Mouse (Mus musculus): ENCODE data around the gene Rbbp8nl. TPM values are rescaled to one million over a fixed set of nuclear protein-coding genes. Genes with fewer than 3 reads are reported as not detected.

The Rbbp8nl gene
- not detected in 2 replicates for polyA plus RNA-seq (2021; fragmentation: Nextera tagmentation)
- long read RNA-seq, experiment 1: 0 reads
- long read RNA-seq, experiment 2: 0 reads

GRCm38 (mm10) chr2:180289440-180290108 is at the start of gene Rbbp8nl:
Gene Rbbp8nl (minus strand): TSS chr2:180289879.

GRCm38 (mm10) chr2:180334551-180334986 is 44.9 kb upstream of the Rbbp8nl start, which contains the start of gene Gata5:
Gene Gata5 (minus strand): TSS chr2:180334699.

GRCm38 (mm10) chr2:180273394-180274244 is 16.1 kb downstream of the Rbbp8nl start, which contains the start of gene Cables2:
Gene Cables2 (minus strand): TSS chr2:180273496.

GRCm38 (mm10) chr2:180257001-180257521 is 32.6 kb downstream of the Rbbp8nl start, which contains the start of gene Rps21:
Gene Rps21 (plus strand): TSS chr2:180257377.

Other genes with a start within 250 kb of the Rbbp8nl start
- gene Psma7, start 247.4 kb downstream of the Rbbp8nl start, polyA plus RNA-seq (2021; fragmentation: Nextera tagmentation): 600 and 641 TPM in 2 replicates
- 13.3 and 16.0 TPM in 2 replicates for gene Ss18l1, start 247.4 kb downstream of the Rbbp8nl start, polyA plus RNA-seq (2021; fragmentation: Nextera tagmentation)
- gene Mtg2, start 219.3 kb downstream of the Rbbp8nl start, polyA plus RNA-seq (2021; fragmentation: Nextera tagmentation): 17.7 and 21.4 TPM in 2 replicates
- 52.0 and 77.2 TPM in 2 replicates for gene Hrh3, start 185.4 kb downstream of the Rbbp8nl start, polyA plus RNA-seq (2021; fragmentation: Nextera tagmentation)
- gene Osbpl2, start 170.6 kb downstream of the Rbbp8nl start, polyA plus RNA-seq (2021; fragmentation: Nextera tagmentation): 23.2 and 33.8 TPM in 2 replicates
- 113 and 133 TPM in 2 replicates for gene Adrm1, start 118.4 kb downstream of the Rbbp8nl start, polyA plus RNA-seq (2021; fragmentation: Nextera tagmentation)
- gene Lama5, start 64.0 kb downstream of the Rbbp8nl start, polyA plus RNA-seq (2021; fragmentation: Nextera tagmentation): 0.70 and 0.72 TPM in 2 replicates
- 2,420 and 3,364 TPM in 2 replicates for gene Rps21, start 32.5 kb downstream of the Rbbp8nl start, polyA plus RNA-seq (2021; fragmentation: Nextera tagmentation)
- 5.1 and 6.5 TPM in 2 replicates for gene Cables2, start 16.4 kb downstream of the Rbbp8nl start, polyA plus RNA-seq (2021; fragmentation: Nextera tagmentation)
- not detected in 2 replicates for gene Gata5, start 44.8 kb upstream of the Rbbp8nl start, polyA plus RNA-seq (2021; fragmentation: Nextera tagmentation)
- gene Slco4a1, start 166.4 kb upstream of the Rbbp8nl start, polyA plus RNA-seq (2021; fragmentation: Nextera tagmentation): 0.77 and 0.80 TPM in 2 replicates
- gene Ntsr1, start 210.1 kb upstream of the Rbbp8nl start, polyA plus RNA-seq (2021; fragmentation: Nextera tagmentation): 3.2 and 3.9 TPM in 2 replicates

All from left cerebral cortex, adult 6 months (tissue).